Mouse (Mus musculus) cerebellum, adult 2 months (tissue): ENCODE results near the gene Aph1a. TPM values are rescaled to one million over a fixed set of nuclear protein-coding genes. Genes with fewer than 3 reads are reported as not detected.
"Not testable (repeated sequence)": the region's sequence is repeated elsewhere in the genome, so short reads cannot be mapped to it uniquely, and the experiment has no call there.

Experiments
- DNase-seq, 2 experiments: peaks; one replicate each; pipeline ENCODE4 v3.0.0; 2021
- H3K27ac ChIP-seq: fragments of 200-500 bp; 2 replicates; pipeline ENCODE4 v1.5.1; 2012; ENCODE audit warnings: low read length, control low read depth, inconsistent platforms; ENCODE audit not compliant: insufficient read depth
- H3K27me3 ChIP-seq: fragments of 200-500 bp; 2 replicates; pipeline ENCODE4 v1.6.1; 2012; ENCODE audit warnings: inconsistent platforms, mild to moderate bottlenecking, low read length, moderate library complexity; ENCODE audit not compliant: control insufficient read depth, insufficient read depth
- H3K4me1 ChIP-seq: fragments of 200-500 bp; 2 replicates; pipeline ENCODE4 v1.6.1; 2011; ENCODE audit warnings: low read length; ENCODE audit not compliant: control insufficient read depth, insufficient read depth
- H3K4me3 ChIP-seq: fragments of 200-500 bp; replicated peaks from 2 replicates; pipeline ENCODE3; 2011; ENCODE audit warnings: mild to moderate bottlenecking, low read depth, low read length, control low read depth; ENCODE audit not compliant: insufficient read depth
- CTCF ChIP-seq: fragments of 200-500 bp; IDR thresholded peaks from 2 replicates; pipeline ENCODE4 v1.5.1; 2011; ENCODE audit warnings: low read depth, mild to moderate bottlenecking, control low read depth, low read length, moderate library complexity, borderline replicate concordance; ENCODE audit not compliant: insufficient read depth
- POLR2A ChIP-seq: fragments of 200-500 bp; IDR thresholded peaks from 2 replicates; pipeline ENCODE4 v1.6.1; 2011; ENCODE audit warnings: low read length, control low read depth, borderline replicate concordance; ENCODE audit not compliant: insufficient read depth
- WGBS: fragments of 180-500 bp; shearing (Covaris S2); methylation state at CpG from one replicate; pipeline ENCODE4 v1.1.7; 2018; 5-methylcytosine and 5-hydroxymethylcytosine counted together
- polyA plus RNA-seq: library from polyadenylated mRNA; depleted of rRNA; stranded (reverse); fragments of >200 nt; gene quantifications from 2 replicates; pipeline ENCODE4 v1.2.3, GENCODE M21; 2012

Gene Aph1a
- polyA plus RNA-seq, 1 experiment, result 78.1 TPM

DNA sequence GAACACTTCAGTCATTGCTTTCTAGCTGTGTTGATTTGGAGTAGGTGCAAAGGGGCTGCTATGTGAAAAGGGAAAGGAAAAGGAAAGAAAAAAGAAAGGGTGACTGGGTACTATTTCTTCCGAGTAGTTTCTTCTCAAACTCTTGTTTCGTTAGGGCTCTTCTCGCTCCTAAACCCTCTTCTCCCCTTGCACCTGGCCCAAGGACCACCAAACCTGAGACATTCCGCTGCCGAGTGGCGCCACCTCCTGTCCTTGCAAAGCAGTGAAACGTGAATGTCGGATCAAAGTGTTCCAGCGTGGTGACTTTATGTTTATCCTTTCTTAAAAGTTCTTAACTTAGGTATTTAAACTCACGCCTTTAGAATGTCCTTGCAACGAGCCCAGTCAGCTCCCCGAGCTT, 13.1 kb downstream of the Aph1a start:
- Histone ChIP-seq H3K4me3 (peak overlapping the region; percentile 42), H3K27ac (no peak overlapping the region), H3K4me1 (peaks cover 4% of the 10 kb centered on the region; the same call in 1 of the 2 replicates), H3K27me3 (no peaks in the 10 kb centered on the region)
- TF ChIP-seq POLR2A (no peak), CTCF (peak; percentile 85)
- WGBS, result 1% methylated on average over 12 of the region's 12 CpGs
- DNase-seq, result no peak

DNA sequence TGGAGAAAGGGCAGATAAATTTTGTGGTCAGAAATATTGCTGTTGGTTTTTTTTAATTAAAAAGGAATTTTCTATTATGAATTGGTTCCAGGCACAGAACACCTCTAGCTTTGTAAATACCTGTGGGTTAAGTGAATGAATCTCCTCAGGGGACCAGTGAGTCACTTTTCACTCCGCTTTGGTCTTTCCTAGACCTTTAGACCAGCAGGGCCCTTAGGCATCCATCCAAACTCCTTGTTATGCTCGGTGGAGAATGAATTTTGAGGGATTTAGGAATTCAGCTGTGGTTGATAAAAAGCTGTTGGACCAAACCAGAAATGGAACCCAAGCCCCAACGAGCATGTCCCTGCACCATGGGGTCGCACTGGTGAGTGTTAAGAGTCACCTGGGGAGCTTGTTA, 13.8 kb downstream of the Aph1a start:
- no peak overlapping the region for H3K4me3 ChIP-seq
- H3K27ac ChIP-seq, result no peak overlapping the region
- no peak for TF ChIP-seq CTCF
- TF ChIP-seq POLR2A, result no peak
- H3K4me1 ChIP-seq, result peaks cover 4% of the 10 kb centered on the region; the same call in 1 of the 2 replicates
- no peaks in the 10 kb centered on the region for H3K27me3 ChIP-seq
- WGBS, result 32% methylated on average over 4 of the region's 4 CpGs
- DNase-seq, result no peak

DNA sequence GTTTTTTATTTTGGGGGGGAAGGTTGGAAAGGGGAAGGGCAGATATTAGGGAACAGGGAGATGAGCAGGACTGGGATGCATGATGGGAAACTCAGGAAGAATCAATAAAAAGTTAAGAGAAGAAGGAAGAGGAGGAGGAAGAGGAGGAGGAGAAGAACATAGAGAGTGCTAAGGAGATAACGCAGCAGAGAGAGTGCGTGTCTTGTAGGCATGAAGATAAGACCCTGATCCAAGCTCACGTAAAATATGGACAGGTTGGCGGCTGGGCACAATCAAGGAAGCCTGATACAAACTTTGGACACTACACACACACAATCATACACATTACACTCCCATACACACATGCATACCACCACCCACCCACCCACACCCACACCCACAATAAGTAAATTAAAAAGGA, 20.9 kb downstream of the Aph1a start:
- WGBS, result 89% methylated on average over 4 of the region's 4 CpGs
- TF ChIP-seq CTCF, result no peak
- TF ChIP-seq POLR2A, result no peak
- Histone ChIP-seq H3K4me1 (no peaks in the 10 kb centered on the region), H3K27ac (no peak overlapping the region), H3K4me3 (no peak overlapping the region), H3K27me3 (no peaks in the 10 kb centered on the region)
- DNase-seq, result no peak

DNA sequence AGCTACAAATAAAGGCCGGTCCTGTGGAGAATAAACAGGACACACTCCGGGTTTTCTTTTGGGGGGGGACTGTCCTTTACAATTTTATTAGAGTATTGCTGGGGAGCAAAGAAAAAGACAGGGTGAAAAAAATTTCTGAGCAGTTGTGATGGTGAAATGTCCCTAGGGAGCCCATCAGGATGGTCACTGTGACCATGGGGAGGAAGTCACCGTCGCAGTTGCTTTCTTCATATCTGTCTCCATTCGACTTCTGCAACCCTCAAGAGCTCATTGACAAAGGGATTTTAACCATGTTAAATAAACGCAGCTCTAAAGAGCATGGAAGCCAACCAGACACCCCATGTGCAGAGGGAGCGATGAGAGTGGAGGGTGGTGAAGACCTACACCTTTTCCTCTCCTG, 23.0 kb downstream of the Aph1a start:
- no peak overlapping the region for H3K4me3 ChIP-seq
- no peaks in the 10 kb centered on the region for H3K4me1 ChIP-seq
- H3K27me3 ChIP-seq, result no peaks in the 10 kb centered on the region
- DNase-seq, result no peak
- TF ChIP-seq POLR2A, result no peak
- no peak for TF ChIP-seq CTCF
- no peak overlapping the region for H3K27ac ChIP-seq
- WGBS, result 73% methylated on average over 7 of the region's 7 CpGs

DNA sequence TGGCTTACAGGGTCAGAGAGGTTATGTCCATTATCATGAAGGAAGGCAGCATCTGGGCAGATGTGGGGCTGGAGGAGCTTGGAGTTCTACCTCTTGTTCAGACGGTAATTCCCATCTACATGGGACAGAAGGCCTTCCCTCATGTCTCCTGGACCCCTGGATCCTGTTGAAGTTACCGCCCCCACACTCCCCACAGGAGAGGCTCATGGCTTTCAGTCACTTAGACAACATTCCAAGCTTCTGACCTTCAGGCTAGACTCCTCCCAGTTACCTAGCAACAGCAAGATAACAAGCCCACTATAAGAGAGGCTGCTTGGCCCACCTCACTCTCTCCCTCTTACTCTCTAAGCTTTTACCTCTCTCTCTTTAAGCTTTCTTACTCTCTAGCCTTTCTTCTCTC, 26.8 kb downstream of the Aph1a start:
- not testable (repeated sequence) for H3K27me3 ChIP-seq, H3K4me3 ChIP-seq, DNase-seq, H3K27ac ChIP-seq, H3K4me1 ChIP-seq
- 65% methylated on average over 2 of the region's 2 CpGs for WGBS

DNA sequence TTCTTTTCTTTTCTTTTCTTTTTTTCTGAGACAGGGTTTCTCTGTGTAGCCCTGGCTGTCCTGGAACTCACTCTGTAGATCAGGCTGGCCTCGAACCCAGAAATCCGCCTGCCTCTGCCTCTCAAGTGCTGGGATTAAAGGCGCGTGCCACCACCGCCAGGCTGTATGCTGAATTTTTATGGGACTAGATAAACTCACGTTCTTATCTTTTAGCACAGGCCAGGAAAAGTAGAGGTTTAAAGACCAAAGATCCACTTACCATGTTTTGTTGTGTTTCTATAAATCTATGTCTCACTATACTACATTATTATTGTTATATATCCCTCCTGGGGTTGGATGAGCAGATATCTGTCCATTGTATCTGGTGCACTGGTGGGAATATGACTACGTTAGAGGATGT, 29.7 kb downstream of the Aph1a start:
- 82% methylated on average over 7 of the region's 7 CpGs for WGBS
- DNase-seq, H3K27ac ChIP-seq, H3K4me1 ChIP-seq, H3K27me3 ChIP-seq, H3K4me3 ChIP-seq: not testable (repeated sequence)

DNA sequence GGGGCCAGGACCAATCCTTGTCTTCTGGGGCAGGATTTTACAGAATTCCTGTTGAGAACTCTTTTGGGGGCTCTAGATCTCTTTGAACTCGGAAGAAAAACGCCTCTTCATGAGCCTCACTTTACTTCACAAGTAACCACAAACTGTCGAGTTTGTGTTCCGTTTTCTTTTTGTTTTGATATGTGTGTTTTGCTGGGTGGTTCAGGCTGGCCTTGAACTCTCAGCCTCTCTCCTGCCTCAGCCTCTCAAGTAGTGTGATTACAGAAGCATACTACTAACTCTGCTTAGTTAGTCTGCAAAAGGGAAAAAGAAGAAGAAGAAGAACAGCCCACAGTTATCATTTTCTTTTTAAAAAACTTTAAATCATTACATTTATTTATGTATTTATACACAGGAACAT, 30.4 kb downstream of the Aph1a start:
- TF ChIP-seq POLR2A (no peak), CTCF (no peak)
- DNase-seq, result no peak
- H3K4me3 ChIP-seq, result no peak overlapping the region
- H3K27me3 ChIP-seq, result no peaks in the 10 kb centered on the region
- 73% methylated on average over 4 of the region's 4 CpGs for WGBS
- H3K4me1 ChIP-seq, result no peaks in the 10 kb centered on the region
- H3K27ac ChIP-seq, result no peak overlapping the region

DNA sequence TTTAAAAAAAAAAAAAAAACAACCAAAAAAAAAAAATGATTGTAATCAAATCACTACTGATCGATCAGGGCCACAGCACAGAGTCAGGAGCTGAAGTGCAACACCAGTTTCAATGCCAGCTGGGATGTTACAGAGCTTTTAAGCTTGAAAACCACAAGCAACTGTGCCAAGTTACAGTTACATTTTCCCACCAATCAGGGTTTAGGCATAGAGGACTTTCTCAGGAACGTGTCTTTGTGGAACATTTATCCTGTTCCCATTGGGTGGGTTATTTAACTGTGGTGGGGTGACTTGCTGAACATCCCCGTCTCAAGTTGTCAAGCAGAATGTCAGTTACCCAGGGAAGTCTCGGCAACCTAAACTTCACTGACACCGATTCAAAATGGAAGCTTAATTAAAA, 31.3 kb downstream of the Aph1a start:
- Histone ChIP-seq H3K4me1 (no peaks in the 10 kb centered on the region), H3K27me3 (no peaks in the 10 kb centered on the region), H3K27ac (no peak overlapping the region), H3K4me3 (no peak overlapping the region)
- TF ChIP-seq CTCF (no peak), POLR2A (no peak)
- WGBS, result 77% methylated on average over 5 of the region's 5 CpGs
- no peak for DNase-seq

DNA sequence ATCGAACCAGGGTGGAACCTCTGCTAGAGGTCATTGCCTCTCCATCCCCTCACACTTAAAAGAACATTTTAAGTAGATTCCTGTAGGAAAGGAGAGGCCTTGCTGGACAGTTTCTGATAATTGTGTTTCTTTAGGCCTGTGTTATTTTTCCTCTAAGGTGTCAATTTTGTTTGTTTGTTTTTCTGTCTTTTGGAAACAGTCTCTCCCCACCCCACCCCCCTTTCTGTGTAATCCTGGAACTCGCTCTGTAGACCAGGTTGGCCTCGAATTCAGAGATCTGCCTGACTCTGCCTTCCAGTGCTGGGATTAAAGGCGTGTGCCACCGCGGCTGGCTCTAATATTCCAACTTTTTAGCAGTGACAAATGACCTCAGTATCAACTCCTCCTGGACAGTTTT, 34.5 kb downstream of the Aph1a start:
- peak overlapping the region; percentile 80 for H3K4me3 ChIP-seq
- H3K4me1 ChIP-seq, result no peaks in the 10 kb centered on the region
- no peak overlapping the region for H3K27ac ChIP-seq
- no peaks in the 10 kb centered on the region for H3K27me3 ChIP-seq
- no peak for DNase-seq
- WGBS, result 74% methylated on average over 6 of the region's 6 CpGs
- TF ChIP-seq POLR2A, result no peak
- TF ChIP-seq CTCF, result no peak
